Mouse (Mus musculus) ES-CJ7 (cell line): Measurements from ENCODE around the gene Noc3l.
A peak's percentile ranks its signal among the peaks of the same experiment; 100 is the strongest.

ENCODE experiments used
- DNase-seq: peaks from one replicate; pipeline ENCODE4 v3.0.0; 2011; ENCODE audit warnings: low read depth, low spot score

Noc3l gene

GRCm38 (mm10) chr19:38758685-38759472 is 60.2 kb downstream of the Noc3l start:
- no peak for DNase-seq

GRCm38 (mm10) chr19:38758056-38758455 is 61.0 kb downstream of the Noc3l start:
- DNase-seq: peak; percentile 44

GRCm38 (mm10) chr19:38757161-38757560 is 61.9 kb downstream of the Noc3l start:
- DNase-seq: no peak

DNA sequence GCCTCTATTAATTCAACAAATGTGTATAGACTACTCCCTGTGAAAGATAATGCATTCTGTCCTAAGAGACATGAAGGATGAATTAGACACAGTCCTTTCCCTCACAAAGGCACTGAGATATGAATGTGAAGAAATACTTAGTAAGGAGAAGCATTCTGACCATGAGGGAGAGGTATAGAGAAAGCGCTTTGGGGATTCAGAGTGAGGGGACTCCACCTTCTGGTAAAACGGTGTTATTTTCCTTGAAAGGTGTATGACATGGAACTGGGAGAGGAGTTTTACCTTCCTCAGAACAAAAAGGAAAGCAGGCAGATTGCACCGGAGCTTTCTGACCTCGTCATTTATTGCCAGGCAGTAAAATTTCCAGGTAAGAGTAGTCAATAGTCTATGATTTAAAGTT is 68.8 kb downstream of the Noc3l start:
- peak; percentile 7 for DNase-seq

- DNase-seq: no peak
These were observed 72.5 kb downstream of the Noc3l start for GRCm38 (mm10) chr19:38746492-38747014.

GRCm38 (mm10) chr19:38745810-38746491 is 73.1 kb downstream of the Noc3l start:
- DNase-seq: no peak

DNA sequence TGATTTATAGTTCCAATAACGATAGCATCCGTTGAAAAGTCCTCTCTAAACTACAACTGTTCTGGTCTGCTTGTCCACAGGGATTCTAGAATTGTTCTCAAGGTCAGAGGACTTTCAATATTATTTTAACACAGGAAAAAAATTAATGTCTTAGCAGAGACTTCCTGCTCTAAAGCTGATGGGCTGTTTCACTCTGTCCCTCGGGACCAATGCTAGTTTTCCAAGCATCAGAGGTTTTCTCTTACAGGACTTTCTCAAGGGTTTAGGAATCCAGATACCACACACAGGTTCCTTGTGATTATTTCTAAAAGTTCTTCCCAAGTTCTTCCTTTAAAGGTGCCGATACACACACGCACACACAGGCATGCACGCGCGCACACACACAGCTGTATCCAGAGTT is 74.5 kb downstream of the Noc3l start:
- no peak for DNase-seq
